Mouse (Mus musculus) MEL (cell line): Measurements from ENCODE around the gene Sgms1. TPM values are rescaled to one million over a fixed set of nuclear protein-coding genes. Genes with fewer than 3 reads are reported as not detected.

Source experiments
- DNase-seq: peaks from one replicate; pipeline ENCODE4 v3.0.0; 2011; ENCODE audit warnings: low read depth, low spot score
- H3K27ac ChIP-seq: 2 replicates; pipeline ENCODE4 v1.5.1; 2012; ENCODE audit warnings: low read depth, mild to moderate bottlenecking, control low read depth, low read length, moderate library complexity; ENCODE audit not compliant: control insufficient read depth
- H3K27me3 ChIP-seq, 2 experiments: fragments of 150-350 bp in 1 of 2; sonication (generic) in 1 of 2; 2 replicates each; pipeline ENCODE4 v1.6.1; 2012; ENCODE audit warnings: low read length in 2 of 2, mild to moderate bottlenecking in 2 of 2, improper control_type of control experiment in 1 of 2, moderate library complexity in 1 of 2; ENCODE audit not compliant: insufficient read depth in 2 of 2, control insufficient read depth in 1 of 2
- H3K36me3 ChIP-seq, 2 experiments: 2 replicates each; pipeline ENCODE4 v1.6.1; 2012 to 2014; ENCODE audit warnings: low read length in 2 of 2, improper control_type of control experiment in 1 of 2, inconsistent platforms in 1 of 2, mild to moderate bottlenecking in 1 of 2; ENCODE audit not compliant: insufficient read depth in 2 of 2, control insufficient read depth in 1 of 2
- H3K4me1 ChIP-seq, 2 experiments: fragments of 150-350 bp in 1 of 2; sonication (generic) in 1 of 2; 2 replicates each; pipeline ENCODE4 v1.6.1; 2012; ENCODE audit warnings: low read length in 2 of 2, improper control_type of control experiment in 1 of 2, mild to moderate bottlenecking in 1 of 2; ENCODE audit not compliant: insufficient read depth in 2 of 2, control insufficient read depth in 1 of 2
- H3K4me3 ChIP-seq, 2 experiments: fragments of 150-350 bp in 1 of 2; sonication (generic) in 1 of 2; 2 replicates each; pipeline ENCODE4 v1.5.1; 2012; ENCODE audit warnings: low read depth in 2 of 2, low read length in 2 of 2, mild to moderate bottlenecking in 2 of 2, moderate library complexity in 2 of 2, control low read depth in 1 of 2, improper control_type of control experiment in 1 of 2; ENCODE audit not compliant: control insufficient read depth in 1 of 2, insufficient read depth in 1 of 2
- H3K79me2 ChIP-seq: 2 replicates; pipeline ENCODE4 v1.6.1; 2012; ENCODE audit warnings: mild to moderate bottlenecking, low read length, moderate library complexity; ENCODE audit not compliant: control insufficient read depth, poor library complexity, insufficient read depth
- H3K9ac ChIP-seq: 2 replicates; pipeline ENCODE4 v1.6.1; 2012; ENCODE audit warnings: low read depth, mild to moderate bottlenecking, control low read depth, low read length, moderate library complexity; ENCODE audit not compliant: control insufficient read depth, poor library complexity, severe bottlenecking
- H3K9me3 ChIP-seq: fragments of 150-350 bp; sonication (generic); replicated peaks from 2 replicates; pipeline ENCODE4 v1.6.1; 2012; ENCODE audit warnings: mild to moderate bottlenecking, low read length, improper control_type of control experiment, moderate library complexity; ENCODE audit not compliant: insufficient read depth
- BHLHE40 ChIP-seq: IDR thresholded peaks from 2 replicates; pipeline ENCODE4 v1.6.1; 2012; ENCODE audit warnings: low read depth, mild to moderate bottlenecking, inconsistent platforms, low read length, improper control_type of control experiment, borderline replicate concordance
- CTCF ChIP-seq, 3 experiments: IDR thresholded peaks in 2 of 3; conservative IDR thresholded peaks in 1 of 3; 2 replicates each; pipeline ENCODE4 v1.5.1; 2011 to 2012; ENCODE audit warnings: low read length in 3 of 3, low read depth in 2 of 3, mild to moderate bottlenecking in 2 of 3, improper control_type of control experiment in 1 of 3, inconsistent platforms in 1 of 3, mixed read lengths in 1 of 3, moderate library complexity in 1 of 3; ENCODE audit not compliant: control insufficient read depth in 1 of 3, insufficient read depth in 1 of 3, poor library complexity in 1 of 3, severe bottlenecking in 1 of 3
- E2F4 ChIP-seq: IDR thresholded peaks from 2 replicates; pipeline ENCODE4 v1.6.1; 2011; ENCODE audit warnings: low read depth, low read length, improper control_type of control experiment, borderline replicate concordance
- ELF1 ChIP-seq: IDR thresholded peaks from 2 replicates; pipeline ENCODE4 v1.6.1; 2014; ENCODE audit warnings: low read depth, mild to moderate bottlenecking, inconsistent platforms, low read length, improper control_type of control experiment, moderate library complexity
- EP300 ChIP-seq, 2 experiments: IDR thresholded peaks; 2 replicates each; pipeline ENCODE4 v1.6.1; 2011; ENCODE audit warnings: improper control_type of control experiment in 2 of 2, low read length in 2 of 2, low read depth in 1 of 2, mild to moderate bottlenecking in 1 of 2
- ETS1 ChIP-seq: IDR thresholded peaks from 2 replicates; pipeline ENCODE4 v1.6.1; 2012; ENCODE audit warnings: low read depth, mild to moderate bottlenecking, inconsistent platforms, low read length, improper control_type of control experiment, moderate library complexity
- GABPA ChIP-seq: IDR thresholded peaks from 2 replicates; pipeline ENCODE4 v1.6.1; 2012; ENCODE audit warnings: low read depth, mild to moderate bottlenecking, inconsistent platforms, low read length, improper control_type of control experiment, moderate library complexity
- GATA1 ChIP-seq: IDR thresholded peaks from 2 replicates; pipeline ENCODE4 v1.6.1; 2011; ENCODE audit warnings: low read depth, low read length, improper control_type of control experiment
- JUND ChIP-seq: IDR thresholded peaks from 2 replicates; pipeline ENCODE4 v1.6.1; 2011; ENCODE audit warnings: low read depth, mild to moderate bottlenecking, improper control_type of control experiment, low read length
- KAT2A ChIP-seq: conservative IDR thresholded peaks from 2 replicates; pipeline ENCODE4 v1.6.1; 2012; ENCODE audit warnings: low read depth, low read length, improper control_type of control experiment, inconsistent platforms
- MAFK ChIP-seq: IDR thresholded peaks from 2 replicates; pipeline ENCODE4 v1.6.1; 2011; ENCODE audit warnings: low read depth, mild to moderate bottlenecking, low read length, improper control_type of control experiment, borderline replicate concordance
- MEF2A ChIP-seq: IDR thresholded peaks from 2 replicates; pipeline ENCODE4 v1.6.1; 2014; ENCODE audit warnings: low read depth, mild to moderate bottlenecking, inconsistent platforms, low read length, improper control_type of control experiment; ENCODE audit not compliant: poor library complexity, insufficient replicate concordance, severe bottlenecking; ENCODE audit errors: extremely low read depth
- MYC ChIP-seq: IDR thresholded peaks from 2 replicates; pipeline ENCODE4 v1.6.1; 2011; ENCODE audit warnings: low read depth, mild to moderate bottlenecking, low read length, improper control_type of control experiment, moderate library complexity
- NELFE ChIP-seq: IDR thresholded peaks from 2 replicates; pipeline ENCODE4 v1.6.1; 2011; ENCODE audit warnings: low read depth, low read length, improper control_type of control experiment
- NRF1 ChIP-seq: IDR thresholded peaks from 2 replicates; pipeline ENCODE4 v1.6.1; 2014; ENCODE audit warnings: low read depth, mild to moderate bottlenecking, inconsistent platforms, low read length, improper control_type of control experiment, moderate library complexity; ENCODE audit not compliant: poor library complexity, insufficient read depth, severe bottlenecking
- POLR2A ChIP-seq, 2 experiments: IDR thresholded peaks; 2 replicates each; pipeline ENCODE4 v1.6.1; 2011 to 2012; ENCODE audit warnings: low read length in 2 of 2, mild to moderate bottlenecking in 2 of 2, control low read depth in 1 of 2, improper control_type of control experiment in 1 of 2, low read depth in 1 of 2, moderate library complexity in 1 of 2; ENCODE audit not compliant: control insufficient read depth in 1 of 2, insufficient read depth in 1 of 2, poor library complexity in 1 of 2
- POLR2AphosphoS2 ChIP-seq: IDR thresholded peaks from 2 replicates; pipeline ENCODE4 v1.6.1; 2011; ENCODE audit warnings: low read length, improper control_type of control experiment
- POLR2AphosphoS5 ChIP-seq: IDR thresholded peaks from 2 replicates; pipeline ENCODE4 v1.6.1; 2012; ENCODE audit warnings: low read depth, borderline replicate concordance, mild to moderate bottlenecking, inconsistent platforms, low read length, moderate library complexity, mixed read lengths
- RAD21 ChIP-seq: IDR thresholded peaks from 2 replicates; pipeline ENCODE4 v1.6.1; 2011; ENCODE audit warnings: mild to moderate bottlenecking, low read depth, low read length, improper control_type of control experiment
- SIN3A ChIP-seq: IDR thresholded peaks from 2 replicates; pipeline ENCODE4 v1.6.1; 2012; ENCODE audit warnings: low read length, improper control_type of control experiment, inconsistent platforms
- SMC3 ChIP-seq: IDR thresholded peaks from 2 replicates; pipeline ENCODE4 v1.6.1; 2011; ENCODE audit warnings: low read depth, low read length, improper control_type of control experiment
- TAL1 ChIP-seq: IDR thresholded peaks from 2 replicates; pipeline ENCODE4 v1.6.1; 2012; ENCODE audit warnings: mild to moderate bottlenecking, inconsistent platforms, low read length, moderate library complexity, mixed read lengths
- TCF12 ChIP-seq: IDR thresholded peaks from 2 replicates; pipeline ENCODE4 v1.6.1; 2014; ENCODE audit warnings: low read depth, mild to moderate bottlenecking, inconsistent platforms, low read length, improper control_type of control experiment, moderate library complexity
- UBTF ChIP-seq: IDR thresholded peaks from 2 replicates; pipeline ENCODE4 v1.6.1; 2012; ENCODE audit warnings: low read depth, mild to moderate bottlenecking, inconsistent platforms, low read length, improper control_type of control experiment, moderate library complexity, borderline replicate concordance; ENCODE audit not compliant: insufficient read depth
- USF2 ChIP-seq, 2 experiments: IDR thresholded peaks; 2 replicates each; pipeline ENCODE4 v1.6.1; 2011 to 2012; ENCODE audit warnings: improper control_type of control experiment in 2 of 2, low read length in 2 of 2, borderline replicate concordance in 1 of 2, inconsistent platforms in 1 of 2, low read depth in 1 of 2, mild to moderate bottlenecking in 1 of 2; ENCODE audit not compliant: insufficient read depth in 1 of 2
- ZKSCAN1 ChIP-seq: IDR thresholded peaks from 2 replicates; pipeline ENCODE4 v1.6.1; 2012; ENCODE audit warnings: low read depth, mild to moderate bottlenecking, inconsistent platforms, low read length, improper control_type of control experiment, moderate library complexity
- ZMIZ1 ChIP-seq: IDR thresholded peaks from 2 replicates; pipeline ENCODE4 v1.6.1; 2012; ENCODE audit warnings: low read depth, mild to moderate bottlenecking, inconsistent platforms, low read length, improper control_type of control experiment, moderate library complexity
- ZNF384 ChIP-seq: IDR thresholded peaks from 2 replicates; pipeline ENCODE4 v1.6.1; 2012; ENCODE audit warnings: low read depth, mild to moderate bottlenecking, inconsistent platforms, low read length, improper control_type of control experiment
- polyA plus RNA-seq, 2 experiments: library from polyadenylated mRNA; stranded (reverse) in 1 of 2; unstranded in 1 of 2; fragments of >175 nt in 1 of 2; fragments of >200 nt in 1 of 2; gene quantifications; 2 replicates each; pipeline versions ENCODE4 v1.2.1 to v1.2.4; 2012; ENCODE audit warnings: low replicate concordance in 2 of 2, low read depth in 1 of 2; ENCODE audit not compliant: insufficient read length in 2 of 2, insufficient read depth in 1 of 2, missing spikeins in 1 of 2
- total RNA-seq: library from RNA; depleted of rRNA; stranded (reverse); fragments of 300-350 nt; gene quantifications from 2 replicates; pipeline ENCODE4 v1.2.3, GENCODE M21; 2012

Sgms1 gene
- total and polyA plus RNA-seq, 3 experiments = 16.3 to 18.5 TPM; not detected in 1

DNA sequence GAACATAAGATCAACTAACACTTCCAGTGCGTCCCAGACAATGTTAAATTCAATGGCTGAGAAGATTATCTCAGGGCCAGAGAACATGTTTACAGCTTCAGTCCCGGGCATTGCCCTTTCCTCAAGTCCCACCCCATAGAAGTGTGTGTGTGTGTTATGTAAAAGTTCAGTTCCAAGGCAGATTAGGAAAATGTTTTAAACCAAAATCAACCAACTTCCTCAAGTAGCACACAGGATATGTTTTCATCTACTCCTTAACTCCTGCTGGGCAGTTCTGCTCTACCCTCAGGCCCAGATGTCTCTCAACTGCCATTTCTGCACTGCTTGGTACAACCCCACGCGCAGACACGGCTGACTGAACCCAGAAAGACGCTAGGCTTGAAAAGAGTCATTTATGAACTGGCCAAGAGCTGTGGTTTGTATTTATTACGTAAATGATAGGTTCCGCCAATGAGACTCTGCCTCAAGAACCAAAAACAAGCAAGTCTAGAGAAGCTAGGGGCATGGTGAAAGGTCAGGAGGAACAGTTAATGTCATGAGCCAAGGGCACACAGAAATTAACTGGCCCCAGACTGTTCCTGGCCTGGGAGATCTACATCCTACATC is 134.7 kb downstream of the Sgms1 start:
- H3K9me3 ChIP-seq = no peaks in the 10 kb centered on the region
- H3K4me3 ChIP-seq = no peak overlapping the region; a peak in 1 of 4 replicates
- H3K79me2 ChIP-seq = no peaks in the 10 kb centered on the region
- H3K4me1 ChIP-seq = peaks cover 50 to 58% of the 10 kb centered on the region in 2 experiments
- DNase-seq = peak; percentile 59
- no peaks in the 10 kb centered on the region for H3K27me3 ChIP-seq
- H3K9ac ChIP-seq = peak overlapping the region; percentile 29
- H3K27ac ChIP-seq = peak overlapping the region; percentile 80
- TF ChIP-seq ETS1 (no peak; the same call in 1 of the 2 replicates), SIN3A (0 out of 2 replicates have a peak, but pooled peaks have one; percentile 21), SMC3 (no peak), USF2 (IDR thresholded peaks at IDR 0.05; ENCODE audit: borderline replicate concordance in 1 of 2, insufficient read depth in 1 of 2, low read depth in 1 of 2, low read length in 2 of 2) (no peak), UBTF (no peak), GABPA (no peak), TAL1 (no peak)
- H3K36me3 ChIP-seq = peaks cover 0 to 60% of the 10 kb centered on the region in 2 experiments; a peak in 2 of 4 replicates

DNA sequence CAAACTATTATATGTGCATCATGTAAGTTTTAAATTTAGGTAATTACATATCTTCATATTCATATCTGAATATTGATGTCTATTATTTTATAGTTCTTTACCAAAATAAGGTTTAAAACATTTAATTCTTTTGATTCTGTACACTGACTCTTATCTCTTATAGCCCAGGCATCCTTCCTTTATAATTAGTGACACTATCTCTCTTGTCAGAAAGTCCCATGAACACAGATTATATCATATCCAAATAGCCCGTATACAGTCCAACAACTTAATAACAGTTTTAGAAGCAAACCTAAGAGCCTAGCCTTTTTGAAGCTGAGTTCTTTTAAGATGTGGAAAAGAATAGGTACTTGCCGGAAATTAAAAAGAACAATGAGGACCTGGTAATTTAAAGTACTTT is 135.3 kb downstream of the Sgms1 start:
- Histone ChIP-seq H3K9ac (no peak overlapping the region), H3K9me3 (no peaks in the 10 kb centered on the region), H3K36me3 (peaks cover 0 to 60% of the 10 kb centered on the region in 2 experiments; a peak in 2 of 4 replicates), H3K27ac (no peak overlapping the region), H3K27me3 (no peaks in the 10 kb centered on the region), H3K4me1 (peaks cover 51 to 61% of the 10 kb centered on the region in 2 experiments), H3K4me3 (peak overlapping the region in 1 of 2 experiments; percentile 2; a peak in 1 of 4 replicates), H3K79me2 (no peaks in the 10 kb centered on the region)
- no peak for DNase-seq
- TF ChIP-seq CTCF (IDR thresholded peaks at IDR 0.05 in 2 of 3, conservative IDR thresholded peaks at IDR 0.05 in 1 of 3; ENCODE audit: control insufficient read depth in 1 of 3, insufficient read depth in 1 of 3, low read depth in 2 of 3, low read length in 3 of 3, poor library complexity in 1 of 3, severe bottlenecking in 1 of 3) (no peak), NELFE (no peak), NRF1 (no peak), ZMIZ1 (no peak), RAD21 (no peak), POLR2A (IDR thresholded peaks at IDR 0.05; ENCODE audit: control insufficient read depth in 1 of 2, insufficient read depth in 1 of 2, low read depth in 1 of 2, low read length in 2 of 2, poor library complexity in 1 of 2) (no peak), SIN3A (peak; percentile 38; the same call in 1 of the 2 replicates), POLR2AphosphoS5 (no peak), ZKSCAN1 (no peak), MAFK (0 out of 2 replicates have a peak, but pooled peaks have one; percentile 41), GABPA (no peak), USF2 (IDR thresholded peaks at IDR 0.05; ENCODE audit: borderline replicate concordance in 1 of 2, insufficient read depth in 1 of 2, low read depth in 1 of 2, low read length in 2 of 2) (no peak), TCF12 (peak; percentile 95), JUND (no peak), KAT2A (no peak), GATA1 (peak; percentile 95), ZNF384 (no peak), EP300 (IDR thresholded peaks at IDR 0.05; ENCODE audit: low read depth in 1 of 2, low read length in 2 of 2) (peak; percentile 91), BHLHE40 (peak; percentile 11; the same call in 1 of the 2 replicates), MYC (no peak), E2F4 (no peak), ETS1 (peak; percentile 72; the same call in 1 of the 2 replicates), SMC3 (no peak), MEF2A (peak; percentile 78; the same call in 1 of the 2 replicates), ELF1 (no peak), POLR2AphosphoS2 (no peak)
